Mouse (Mus musculus) cortical plate, adult 2 months (tissue): ENCODE results near the gene Rnf41.

Experiments used
- CTCF ChIP-seq: fragments of 200-500 bp; IDR thresholded peaks from 2 replicates; pipeline ENCODE4 v1.5.1; 2011; ENCODE audit warnings: mild to moderate bottlenecking, control low read depth, low read length; ENCODE audit not compliant: insufficient read depth; ENCODE audit errors: extremely low read depth
- POLR2A ChIP-seq: fragments of 200-500 bp; IDR thresholded peaks from 2 replicates; pipeline ENCODE4 v1.6.1; 2011; ENCODE audit warnings: mild to moderate bottlenecking, low read length, control low read depth; ENCODE audit not compliant: insufficient read depth; ENCODE audit errors: extremely low read depth

GRCm38 (mm10) chr10:128367899-128368401, 43.5 kb upstream of the Rnf41 start:
- TF ChIP-seq CTCF (no peak), POLR2A (no peak)
